Mouse (Mus musculus) neural tube, embryonic 13.5 days (tissue): Measurements from ENCODE around the gene Dtx3. TPM values are rescaled to one million over a fixed set of nuclear protein-coding genes. Genes with fewer than 3 reads are reported as not detected.
"Not testable (repeated sequence)": the region's sequence is repeated elsewhere in the genome, so short reads cannot be mapped to it uniquely, and the experiment has no call there.

ENCODE experiments used
- ATAC-seq: fragments of 200-750 bp; cut with Nextera tagmentation; 2 replicates; pipeline ENCODE4 v1.8.0; 2017; ENCODE audit warnings: low read depth, mild to moderate bottlenecking, moderate TSS enrichment, moderate library complexity
- H3K27ac ChIP-seq: fragments of 300-500 bp; sonication (generic); replicated peaks from 2 replicates; pipeline ENCODE4 v1.5.1; 2015; ENCODE audit warnings: moderate library complexity, mild to moderate bottlenecking, inconsistent platforms
- H3K27me3 ChIP-seq: fragments of 300-500 bp; sonication (generic); 2 replicates; pipeline ENCODE4 v1.6.1; 2015; ENCODE audit warnings: mild to moderate bottlenecking, inconsistent platforms
- H3K36me3 ChIP-seq: fragments of 300-500 bp; sonication (generic); 2 replicates; pipeline ENCODE4 v1.6.1; 2015; ENCODE audit warnings: mild to moderate bottlenecking, inconsistent platforms
- H3K4me1 ChIP-seq: fragments of 300-500 bp; sonication (generic); replicated peaks from 2 replicates; pipeline ENCODE4 v1.6.1; 2015; ENCODE audit warnings: inconsistent platforms
- H3K4me2 ChIP-seq: fragments of 300-500 bp; sonication (generic); 2 replicates; pipeline ENCODE4 v1.6.1; 2015; ENCODE audit warnings: inconsistent platforms, mild to moderate bottlenecking, moderate library complexity
- H3K4me3 ChIP-seq: fragments of 300-500 bp; sonication (generic); 2 replicates; pipeline ENCODE4 v1.5.1; 2015; ENCODE audit warnings: mild to moderate bottlenecking, inconsistent platforms
- H3K9ac ChIP-seq: fragments of 300-500 bp; sonication (generic); 2 replicates; pipeline ENCODE4 v1.6.1; 2015; ENCODE audit warnings: moderate library complexity, mild to moderate bottlenecking, inconsistent platforms
- H3K9me3 ChIP-seq: fragments of 300-500 bp; sonication (generic); 2 replicates; pipeline ENCODE4 v1.6.1; 2016; ENCODE audit warnings: inconsistent platforms
- WGBS: fragments of 180-500 bp; shearing (Covaris S2); methylation state at CpG from one replicate; pipeline ENCODE4 v1.1.7; 2015; 5-methylcytosine and 5-hydroxymethylcytosine counted together
- polyA plus RNA-seq: library from polyadenylated mRNA; unstranded; fragments of >200 nt; fragmentation: Nextera tagmentation; extraction: Ambion mirVana; gene quantifications from 2 replicates; pipeline ENCODE4 v1.2.1, GENCODE M21; 2015

Dtx3 gene
- polyA plus RNA-seq, 1 experiment from 2014 or later, result 221 TPM

DNA sequence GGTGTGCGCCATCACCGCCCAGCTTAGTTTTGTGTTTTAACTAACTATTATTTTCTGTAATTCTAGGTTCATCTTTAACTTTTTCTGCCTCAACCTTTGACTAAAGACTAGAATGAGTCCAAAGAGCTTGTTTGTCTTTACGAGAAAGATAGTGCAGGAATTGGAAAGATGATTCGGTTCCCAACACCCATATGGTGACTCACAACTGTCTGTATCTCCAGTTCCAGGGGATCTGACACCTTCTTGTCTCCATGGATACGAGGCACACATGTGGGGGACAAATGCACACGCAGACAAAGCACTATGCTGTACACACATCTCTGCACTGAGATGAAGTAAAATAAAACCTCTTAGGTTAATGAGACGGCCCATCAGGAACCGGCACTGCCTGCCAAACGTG lies 35.4 kb downstream of the Dtx3 start:
- ATAC-seq, result no peak
- Histone ChIP-seq H3K4me1 (peaks cover 6% of the 10 kb centered on the region), H3K27ac (no peak overlapping the region), H3K27me3 (0 out of 2 replicates have a peak, but pooled peaks cover 5% of the 10 kb centered on the region), H3K9me3 (no peaks in the 10 kb centered on the region), H3K4me3 (no peak overlapping the region), H3K4me2 (no peak overlapping the region), H3K36me3 (no peaks in the 10 kb centered on the region), H3K9ac (no peak overlapping the region)
- 84% methylated on average over 9 of the region's 9 CpGs for WGBS

GRCm38 (mm10) chr10:127158471-127158870 lies 37.1 kb downstream of the Dtx3 start:
- Histone ChIP-seq H3K9me3 (no peaks in the 10 kb centered on the region), H3K27me3 (0 out of 2 replicates have a peak, but pooled peaks cover under 1% of the 10 kb centered on the region), H3K36me3 (no peaks in the 10 kb centered on the region), H3K4me1 (no peaks in the 10 kb centered on the region), H3K4me2 (no peak overlapping the region), H3K27ac (no peak overlapping the region), H3K9ac (no peak overlapping the region), H3K4me3 (no peak overlapping the region)
- 83% methylated on average over 3 of the region's 3 CpGs for WGBS
- no peak for ATAC-seq

GRCm38 (mm10) chr10:127156511-127156910 lies 39.0 kb downstream of the Dtx3 start:
- 81% methylated on average over 1 of the region's 1 CpGs for WGBS

DNA sequence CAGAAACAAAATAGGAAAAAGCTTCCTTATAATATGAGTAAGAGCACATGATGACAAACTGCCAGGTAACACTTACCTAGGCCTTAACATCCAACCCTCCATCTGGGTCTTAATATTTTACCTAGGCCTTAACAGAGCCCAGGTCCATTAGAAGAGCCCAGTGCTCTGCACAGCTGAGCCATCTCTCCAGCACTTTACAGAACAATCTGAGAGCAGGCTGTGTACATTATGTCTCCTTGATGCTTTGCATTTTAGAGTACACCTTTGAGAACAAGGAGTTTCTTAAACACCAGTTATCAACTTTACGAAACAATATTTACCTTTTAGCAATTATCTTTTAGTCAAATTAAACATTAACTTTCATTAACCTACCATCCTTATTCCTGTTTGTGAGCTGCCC lies 39.4 kb downstream of the Dtx3 start:
- 100% methylated on average over 1 of the region's 1 CpGs for WGBS
- H3K36me3 ChIP-seq, result no peaks in the 10 kb centered on the region
- ATAC-seq, result no peak

More at GRCm38 (mm10) chr10:127156511-127156910, 39.0 kb downstream of the Dtx3 start:
- Histone ChIP-seq H3K4me3 (no peak overlapping the region), H3K4me2 (no peak overlapping the region), H3K4me1 (no peaks in the 10 kb centered on the region), H3K27me3 (no peaks in the 10 kb centered on the region), H3K36me3 (no peaks in the 10 kb centered on the region), H3K27ac (no peak overlapping the region), H3K9ac (no peak overlapping the region), H3K9me3 (no peaks in the 10 kb centered on the region)
- ATAC-seq, result no peak

DNA sequence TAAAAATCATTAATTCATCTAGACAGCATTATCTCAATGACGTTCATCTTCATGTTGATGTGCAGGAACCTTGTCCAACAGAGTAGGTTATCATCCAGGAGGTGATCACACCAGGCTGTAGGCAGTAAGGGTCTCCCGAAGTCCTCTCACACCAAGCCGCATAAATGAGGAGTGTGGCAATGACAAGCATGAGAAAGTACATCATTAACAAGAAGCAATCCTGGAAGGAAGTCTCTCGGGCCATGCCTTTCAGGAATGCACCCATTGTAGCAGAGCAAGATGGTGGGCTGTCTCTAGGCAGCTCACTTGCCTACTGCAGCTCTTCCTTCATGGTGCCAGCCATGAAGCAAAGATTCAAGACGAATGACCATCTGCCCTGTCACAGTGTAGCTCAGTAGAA lies 40.9 kb downstream of the Dtx3 start:
- no peaks in the 10 kb centered on the region for H3K36me3 ChIP-seq
- no peak overlapping the region for H3K4me2 ChIP-seq
- H3K4me3 ChIP-seq, result no peak overlapping the region
- ATAC-seq, result no peak
- no peaks in the 10 kb centered on the region for H3K9me3 ChIP-seq
- 86% methylated on average over 5 of the region's 5 CpGs for WGBS
- no peaks in the 10 kb centered on the region for H3K4me1 ChIP-seq
- no peak overlapping the region for H3K27ac ChIP-seq
- no peaks in the 10 kb centered on the region for H3K27me3 ChIP-seq
- H3K9ac ChIP-seq, result no peak overlapping the region

More for the DNA sequence above, 39.4 kb downstream of the Dtx3 start:
- H3K9me3 ChIP-seq, result no peaks in the 10 kb centered on the region
- H3K4me3 ChIP-seq, result no peak overlapping the region
- H3K27me3 ChIP-seq, result no peaks in the 10 kb centered on the region
- H3K4me2 ChIP-seq, result no peak overlapping the region
- no peaks in the 10 kb centered on the region for H3K4me1 ChIP-seq
- no peak overlapping the region for H3K9ac ChIP-seq
- H3K27ac ChIP-seq, result no peak overlapping the region

DNA sequence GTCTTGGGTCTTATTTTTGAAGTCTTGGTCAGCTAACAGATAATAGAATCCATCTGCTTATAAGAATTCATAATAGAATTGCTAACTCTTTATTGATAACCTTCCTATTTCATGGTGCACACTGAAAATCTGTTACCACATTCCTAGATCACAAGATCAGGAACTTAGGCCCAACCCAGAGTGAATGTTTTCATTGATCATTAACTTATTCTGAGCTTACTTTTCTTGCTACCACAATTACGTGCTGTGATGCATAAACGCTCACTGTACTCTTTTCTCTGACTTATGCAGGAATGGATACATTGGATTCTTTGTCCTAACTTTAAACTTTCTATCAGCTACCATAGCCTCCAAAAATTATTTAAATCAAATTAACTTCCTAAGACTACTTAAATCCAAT lies 41.3 kb downstream of the Dtx3 start:
- WGBS, result 97% methylated on average over 2 of the region's 2 CpGs
- H3K9me3 ChIP-seq, result no peaks in the 10 kb centered on the region
- no peaks in the 10 kb centered on the region for H3K27me3 ChIP-seq
- no peak overlapping the region for H3K4me2 ChIP-seq
- ATAC-seq, result no peak
- no peak overlapping the region for H3K27ac ChIP-seq
- no peaks in the 10 kb centered on the region for H3K4me1 ChIP-seq
- no peak overlapping the region for H3K4me3 ChIP-seq
- H3K36me3 ChIP-seq, result no peaks in the 10 kb centered on the region
- no peak overlapping the region for H3K9ac ChIP-seq

GRCm38 (mm10) chr10:127153323-127153722 lies 42.2 kb downstream of the Dtx3 start:
- Histone ChIP-seq H3K4me1 (no peaks in the 10 kb centered on the region), H3K36me3 (no peaks in the 10 kb centered on the region), H3K4me3 (no peak overlapping the region), H3K9ac (no peak overlapping the region), H3K4me2 (no peak overlapping the region), H3K27ac (no peak overlapping the region), H3K9me3 (no peaks in the 10 kb centered on the region), H3K27me3 (no peaks in the 10 kb centered on the region)
- ATAC-seq, result no peak
- 95% methylated on average over 7 of the region's 7 CpGs for WGBS

DNA sequence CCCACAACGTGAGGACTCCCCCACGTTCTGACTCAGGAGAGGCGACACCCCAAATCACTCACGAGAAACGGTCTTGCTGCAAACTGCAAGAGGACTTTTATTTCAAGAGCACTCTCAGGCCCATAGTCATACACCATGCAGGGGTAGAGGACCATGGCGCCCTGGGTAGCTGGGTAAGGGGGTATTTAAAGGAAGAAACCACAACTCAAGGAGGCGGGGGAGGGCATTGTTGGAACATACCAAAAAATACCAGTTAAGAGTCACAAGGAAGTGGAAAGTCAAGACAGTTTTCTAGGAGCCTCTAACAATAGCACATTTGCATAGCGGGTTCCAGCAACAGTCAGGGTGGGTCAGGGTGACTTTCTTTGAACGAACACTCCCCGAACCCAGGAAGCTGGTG lies 43.0 kb downstream of the Dtx3 start:
- 89% methylated on average over 10 of the region's 10 CpGs for WGBS
- not testable (repeated sequence) for H3K27ac ChIP-seq, H3K4me1 ChIP-seq, H3K36me3 ChIP-seq, H3K9ac ChIP-seq, H3K9me3 ChIP-seq, ATAC-seq, H3K4me2 ChIP-seq, H3K27me3 ChIP-seq, H3K4me3 ChIP-seq

DNA sequence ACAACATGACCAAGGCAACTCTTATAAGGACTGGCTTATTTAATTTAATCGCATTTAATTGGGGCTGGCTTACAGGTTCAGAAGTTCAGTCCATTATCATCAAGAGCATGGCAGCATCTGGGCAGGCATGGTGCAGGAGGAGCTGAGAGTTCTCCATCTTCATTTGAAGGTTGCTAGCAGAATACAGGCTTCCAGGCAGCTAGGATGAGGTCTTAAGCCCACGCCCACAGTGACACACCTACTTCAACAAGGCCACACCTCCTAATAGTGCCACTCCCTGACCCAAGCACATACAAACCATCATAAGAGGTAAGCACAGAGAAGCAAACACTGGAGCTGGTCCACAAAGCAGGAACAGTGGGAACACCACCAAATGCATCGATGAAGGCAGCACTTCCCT lies 44.3 kb downstream of the Dtx3 start:
- not testable (repeated sequence) for H3K4me1 ChIP-seq, H3K9me3 ChIP-seq, H3K9ac ChIP-seq, H3K4me3 ChIP-seq, H3K4me2 ChIP-seq, H3K36me3 ChIP-seq, H3K27me3 ChIP-seq, ATAC-seq, H3K27ac ChIP-seq
- 87% methylated on average over 3 of the region's 3 CpGs for WGBS

- Histone ChIP-seq H3K4me1 (no peaks in the 10 kb centered on the region), H3K4me2 (no peak overlapping the region), H3K36me3 (no peaks in the 10 kb centered on the region), H3K9me3 (no peaks in the 10 kb centered on the region), H3K27ac (no peak overlapping the region), H3K27me3 (no peaks in the 10 kb centered on the region), H3K9ac (no peak overlapping the region), H3K4me3 (no peak overlapping the region)
- ATAC-seq, result no peak
- WGBS, result 88% methylated on average over 4 of the region's 4 CpGs
Measured at GRCm38 (mm10) chr10:127150471-127150872, 45.1 kb downstream of the Dtx3 start.

DNA sequence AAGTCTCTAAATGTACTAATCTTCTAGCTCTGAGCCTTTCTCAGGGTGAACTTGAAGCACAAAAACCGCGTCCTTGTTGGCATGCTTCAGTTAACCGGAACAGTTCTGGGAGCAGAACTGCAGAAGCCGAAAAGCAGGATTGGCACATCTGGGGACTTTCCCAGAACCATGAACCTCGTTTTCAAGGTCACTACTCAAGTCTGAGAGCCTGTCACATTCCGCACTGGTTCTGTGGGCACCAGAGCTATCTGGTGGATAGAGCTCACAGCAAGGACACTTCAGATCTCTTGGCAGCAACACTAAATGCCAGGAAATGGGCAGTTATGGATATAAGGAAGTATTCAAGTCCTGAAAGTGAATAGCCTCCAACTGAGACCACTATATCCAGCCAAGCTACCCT lies 48.4 kb downstream of the Dtx3 start:
- H3K36me3 ChIP-seq, result no peaks in the 10 kb centered on the region
- 86% methylated on average over 6 of the region's 6 CpGs for WGBS
- H3K27me3 ChIP-seq, result no peaks in the 10 kb centered on the region
- no peak for ATAC-seq
- H3K4me2 ChIP-seq, result no peak overlapping the region
- H3K4me3 ChIP-seq, result no peak overlapping the region
- H3K4me1 ChIP-seq, result no peaks in the 10 kb centered on the region
- H3K9ac ChIP-seq, result no peak overlapping the region
- H3K27ac ChIP-seq, result no peak overlapping the region
- H3K9me3 ChIP-seq, result no peaks in the 10 kb centered on the region

DNA sequence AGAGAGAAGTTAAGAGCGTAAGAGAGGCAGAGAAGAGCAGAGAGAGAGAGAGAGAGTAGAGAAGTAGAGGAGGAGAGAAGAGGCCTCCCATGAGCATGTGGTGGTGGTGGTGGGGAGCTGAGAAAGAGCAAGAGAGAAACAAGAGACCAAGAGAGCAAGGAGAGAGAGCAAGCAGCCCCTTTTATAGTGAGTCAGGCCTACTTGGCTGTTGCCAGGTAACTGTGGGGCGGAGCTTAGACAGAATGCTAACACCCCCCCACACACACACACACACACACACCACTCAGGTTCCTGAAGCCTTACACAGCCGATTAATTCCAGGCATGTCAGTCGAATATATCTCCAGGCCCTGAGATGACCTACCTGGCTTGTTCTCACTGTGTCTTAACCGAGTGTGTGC lies 50.2 kb downstream of the Dtx3 start:
- no peak overlapping the region for H3K27ac ChIP-seq
- no peaks in the 10 kb centered on the region for H3K4me1 ChIP-seq
- H3K27me3 ChIP-seq, result no peaks in the 10 kb centered on the region
- 82% methylated on average over 5 of the region's 5 CpGs for WGBS
- no peaks in the 10 kb centered on the region for H3K36me3 ChIP-seq
- H3K9ac ChIP-seq, result no peak overlapping the region
- ATAC-seq, result no peak
- no peak overlapping the region for H3K4me2 ChIP-seq
- no peak overlapping the region for H3K4me3 ChIP-seq
- no peaks in the 10 kb centered on the region for H3K9me3 ChIP-seq

DNA sequence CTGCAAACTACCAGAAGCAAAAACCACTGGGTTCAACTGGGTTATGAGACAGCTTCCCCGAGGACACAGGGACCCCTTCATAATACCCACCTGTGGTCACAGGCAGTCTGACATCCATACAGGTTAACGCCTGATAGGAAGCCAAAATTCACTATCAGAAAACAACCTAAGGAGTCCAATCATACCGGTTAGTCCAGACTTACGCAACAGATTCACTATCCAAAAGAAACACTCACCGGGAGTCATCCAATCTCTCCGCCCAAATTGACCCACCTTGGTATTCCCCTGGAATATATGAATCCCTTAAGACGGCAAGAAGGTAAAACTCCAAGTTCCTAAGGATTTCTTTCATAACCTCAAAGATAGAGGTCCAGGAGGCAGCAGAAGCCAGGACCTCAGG lies 51.0 kb downstream of the Dtx3 start:
- ATAC-seq, result no peak
- no peak overlapping the region for H3K27ac ChIP-seq
- H3K36me3 ChIP-seq, result no peaks in the 10 kb centered on the region
- no peaks in the 10 kb centered on the region for H3K4me1 ChIP-seq
- H3K9ac ChIP-seq, result no peak overlapping the region
- H3K9me3 ChIP-seq, result no peaks in the 10 kb centered on the region
- 92% methylated on average over 7 of the region's 7 CpGs for WGBS
- H3K4me2 ChIP-seq, result no peak overlapping the region
- no peaks in the 10 kb centered on the region for H3K27me3 ChIP-seq
- no peak overlapping the region for H3K4me3 ChIP-seq
